Mouse (Mus musculus): Measurements from ENCODE around the gene Cd33. TPM values are rescaled to one million over a fixed set of nuclear protein-coding genes. Genes with fewer than 3 reads are reported as not detected.

Gene Cd33
- polyA plus RNA-seq, 1 experiment = under 0.01 TPM

GRCm38 (mm10) chr7:43563300-43563699, 19.1 kb upstream of the Cd33 start:
- TF ChIP-seq FOSL1 (IDR thresholded peaks at IDR 0.05; ENCODE audit: insufficient read depth, low read length, poor library complexity, severe bottlenecking) (no peak), CTCF (IDR thresholded peaks at IDR 0.05; ENCODE audit: control insufficient read depth, insufficient read depth, insufficient read length) (no peak), CEBPB (IDR thresholded peaks at IDR 0.05; ENCODE audit: low read depth) (no peak)
- Histone ChIP-seq H3K27me3 (ENCODE audit: control insufficient read depth, insufficient read depth, insufficient read length) (no peaks in the 10 kb centered on the region), H3ac (ENCODE audit: control insufficient read depth, insufficient read length, low read depth) (no peak overlapping the region), H3K4me3 (ENCODE audit: insufficient read depth, poor library complexity, severe bottlenecking) (no peak overlapping the region), H3K79me2 (ENCODE audit: control insufficient read depth, insufficient read depth) (peaks cover 18% of the 10 kb centered on the region), H3K79me3 (ENCODE audit: low read depth) (peaks cover 1% of the 10 kb centered on the region), H3K36me3 (ENCODE audit: control insufficient read depth, insufficient read depth) (peaks cover 14% of the 10 kb centered on the region)

- H3K27me3 ChIP-seq (ENCODE audit: control insufficient read depth, insufficient read depth, insufficient read length) = no peaks in the 10 kb centered on the region
- peaks cover 8% of the 10 kb centered on the region for H3K36me3 ChIP-seq (ENCODE audit: control insufficient read depth, insufficient read depth)
- TF ChIP-seq MYOG (IDR thresholded peaks at IDR 0.05; ENCODE audit: control insufficient read depth, extremely low read depth, insufficient read length) (no peak), MYOD1 (IDR thresholded peaks at IDR 0.05; ENCODE audit: control insufficient read depth, insufficient read length, low read depth) (no peak), FOSL1 (IDR thresholded peaks at IDR 0.05; ENCODE audit: insufficient read depth, low read length, poor library complexity, severe bottlenecking) (no peak), USF1 (IDR thresholded peaks at IDR 0.05; ENCODE audit: low read depth) (no peak), CEBPB (IDR thresholded peaks at IDR 0.05; ENCODE audit: low read depth) (no peak), MAX (IDR thresholded peaks at IDR 0.05) (no peak), CTCF (IDR thresholded peaks at IDR 0.05; ENCODE audit: control insufficient read depth, insufficient read depth, insufficient read length) (no peak)
- H3K79me2 ChIP-seq (ENCODE audit: control insufficient read depth, insufficient read depth) = peaks cover 18% of the 10 kb centered on the region
- peaks cover 1% of the 10 kb centered on the region for H3K79me3 ChIP-seq (ENCODE audit: low read depth)
- H3ac ChIP-seq (ENCODE audit: control insufficient read depth, insufficient read length, low read depth) = peak overlapping the region; percentile 54
- H3K4me3 ChIP-seq (ENCODE audit: insufficient read depth, poor library complexity, severe bottlenecking) = peak overlapping the region; percentile 52
Observed at GRCm38 (mm10) chr7:43562651-43563070, 18.4 kb upstream of the Cd33 start.

- peaks cover 3% of the 10 kb centered on the region for H3K36me3 ChIP-seq (ENCODE audit: control insufficient read depth, insufficient read depth)
- H3ac ChIP-seq (ENCODE audit: control insufficient read depth, insufficient read length, low read depth) = peak within 1 kb of the TSS; percentile 54
- H3K79me3 ChIP-seq (ENCODE audit: low read depth) = peaks cover 1% of the 10 kb centered on the region
- peaks cover 18% of the 10 kb centered on the region for H3K79me2 ChIP-seq (ENCODE audit: control insufficient read depth, insufficient read depth)
- no peak for TF ChIP-seq USF1 (IDR thresholded peaks at IDR 0.05; ENCODE audit: low read depth)
- no peak for TF ChIP-seq MYOG (IDR thresholded peaks at IDR 0.05; ENCODE audit: control insufficient read depth, extremely low read depth, insufficient read length)
- no peak for TF ChIP-seq FOSL1 (IDR thresholded peaks at IDR 0.05; ENCODE audit: insufficient read depth, low read length, poor library complexity, severe bottlenecking)
- TF ChIP-seq CEBPB (IDR thresholded peaks at IDR 0.05; ENCODE audit: low read depth) = no peak
- no peak for TF ChIP-seq CTCF (IDR thresholded peaks at IDR 0.05; ENCODE audit: control insufficient read depth, insufficient read depth, insufficient read length)
- no peak for TF ChIP-seq MAX (IDR thresholded peaks at IDR 0.05)
- TF ChIP-seq MYOD1 (IDR thresholded peaks at IDR 0.05; ENCODE audit: control insufficient read depth, insufficient read length, low read depth) = no peak
- peak within 1 kb of the TSS; percentile 52 for H3K4me3 ChIP-seq (ENCODE audit: insufficient read depth, poor library complexity, severe bottlenecking)
- H3K27me3 ChIP-seq (ENCODE audit: control insufficient read depth, insufficient read depth, insufficient read length) = no peaks in the 10 kb centered on the region
Observed at GRCm38 (mm10) chr7:43562006-43562633, 17.9 kb upstream of the Cd33 start, which contains the start of gene Zfp658. TSS of gene Zfp658 (plus strand) at chr7:43562256.

- Histone ChIP-seq H3ac (ENCODE audit: control insufficient read depth, insufficient read length, low read depth) (no peak overlapping the region), H3K27me3 (ENCODE audit: control insufficient read depth, insufficient read depth, insufficient read length) (no peaks in the 10 kb centered on the region), H3K79me3 (ENCODE audit: low read depth) (no peaks in the 10 kb centered on the region), H3K36me3 (ENCODE audit: control insufficient read depth, insufficient read depth) (no peaks in the 10 kb centered on the region), H3K4me3 (ENCODE audit: insufficient read depth, poor library complexity, severe bottlenecking) (no peak overlapping the region), H3K79me2 (ENCODE audit: control insufficient read depth, insufficient read depth) (no peaks in the 10 kb centered on the region)
- no peak for TF ChIP-seq MYOD1 (IDR thresholded peaks at IDR 0.05; ENCODE audit: control insufficient read depth, insufficient read length, low read depth)
- TF ChIP-seq CEBPB (IDR thresholded peaks at IDR 0.05; ENCODE audit: low read depth) = no peak
- no peak for TF ChIP-seq CTCF (IDR thresholded peaks at IDR 0.05; ENCODE audit: control insufficient read depth, insufficient read depth, insufficient read length)
- TF ChIP-seq MYOG (IDR thresholded peaks at IDR 0.05; ENCODE audit: control insufficient read depth, extremely low read depth, insufficient read length) = no peak
- no peak for TF ChIP-seq FOSL1 (IDR thresholded peaks at IDR 0.05; ENCODE audit: insufficient read depth, low read length, poor library complexity, severe bottlenecking)
- TF ChIP-seq MAX (IDR thresholded peaks at IDR 0.05) = no peak
- TF ChIP-seq USF1 (IDR thresholded peaks at IDR 0.05; ENCODE audit: low read depth) = no peak
Observed at GRCm38 (mm10) chr7:43556901-43557300, 12.7 kb upstream of the Cd33 start.

- Histone ChIP-seq H3K79me2 (ENCODE audit: control insufficient read depth, insufficient read depth) (no peaks in the 10 kb centered on the region), H3K4me3 (ENCODE audit: insufficient read depth, poor library complexity, severe bottlenecking) (no peak overlapping the region), H3ac (ENCODE audit: control insufficient read depth, insufficient read length, low read depth) (no peak overlapping the region), H3K79me3 (ENCODE audit: low read depth) (no peaks in the 10 kb centered on the region), H3K36me3 (ENCODE audit: control insufficient read depth, insufficient read depth) (no peaks in the 10 kb centered on the region), H3K27me3 (ENCODE audit: control insufficient read depth, insufficient read depth, insufficient read length) (no peaks in the 10 kb centered on the region)
- TF ChIP-seq MYOD1 (IDR thresholded peaks at IDR 0.05; ENCODE audit: control insufficient read depth, insufficient read length, low read depth) (no peak), FOSL1 (IDR thresholded peaks at IDR 0.05; ENCODE audit: insufficient read depth, low read length, poor library complexity, severe bottlenecking) (no peak), MAX (IDR thresholded peaks at IDR 0.05) (no peak), USF1 (IDR thresholded peaks at IDR 0.05; ENCODE audit: low read depth) (no peak), MYOG (IDR thresholded peaks at IDR 0.05; ENCODE audit: control insufficient read depth, extremely low read depth, insufficient read length) (no peak), CTCF (IDR thresholded peaks at IDR 0.05; ENCODE audit: control insufficient read depth, insufficient read depth, insufficient read length) (no peak), CEBPB (IDR thresholded peaks at IDR 0.05; ENCODE audit: low read depth) (no peak)
Observed at GRCm38 (mm10) chr7:43555351-43555750, 11.1 kb upstream of the Cd33 start.
